Mouse (Mus musculus) layer of hippocampus, adult 2 months (tissue): ENCODE results near the gene Tln2. TPM values are rescaled to one million over a fixed set of nuclear protein-coding genes. Genes with fewer than 3 reads are reported as not detected.

Experiments
- DNase-seq, 2 experiments: peaks; one replicate each; pipeline ENCODE4 v3.0.0; 2022; ENCODE audit warnings: low spot score in 2 of 2
- H3K27ac ChIP-seq: fragments of 200-600 bp; 2 replicates; pipeline ENCODE4 v1.8.1; 2022
- H3K4me3 ChIP-seq: fragments of 200-600 bp; 2 replicates; pipeline ENCODE4 v1.8.1; 2022; ENCODE audit warnings: mild to moderate bottlenecking
- CTCF ChIP-seq: fragments of 200-600 bp; conservative IDR thresholded peaks from 2 replicates; pipeline ENCODE4 v1.8.1; 2022; ENCODE audit warnings: antibody characterized with exemption, mild to moderate bottlenecking, moderate library complexity
- total RNA-seq, 2 experiments: library from RNA; stranded (reverse); gene quantifications; 2 replicates each; pipeline ENCODE4 v1.2.3; 2021

Gene Tln2
- total RNA-seq, 2 experiments from 2014 or later = 95.2 to 101 TPM

DNA sequence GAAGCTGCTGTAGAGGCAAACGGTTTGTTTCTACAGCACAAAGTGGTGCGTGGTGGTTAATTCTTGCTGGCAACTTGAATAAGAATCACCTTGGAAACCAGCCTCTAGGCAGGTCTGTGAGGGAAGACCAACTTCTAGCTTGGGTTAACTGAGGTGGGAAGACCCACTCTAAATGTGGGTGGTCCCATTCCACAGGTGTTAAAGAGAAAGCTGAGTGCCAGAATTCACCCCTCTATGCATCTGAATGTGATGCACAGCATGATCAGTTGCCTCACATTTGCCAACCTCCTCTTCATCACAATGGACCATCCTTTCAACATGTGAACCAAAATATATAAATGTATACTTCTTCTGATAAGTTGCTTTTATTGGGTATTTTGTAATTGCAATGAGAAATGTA lies 197.4 kb downstream of the Tln2 start:
- no peak overlapping the region for H3K27ac ChIP-seq

DNA sequence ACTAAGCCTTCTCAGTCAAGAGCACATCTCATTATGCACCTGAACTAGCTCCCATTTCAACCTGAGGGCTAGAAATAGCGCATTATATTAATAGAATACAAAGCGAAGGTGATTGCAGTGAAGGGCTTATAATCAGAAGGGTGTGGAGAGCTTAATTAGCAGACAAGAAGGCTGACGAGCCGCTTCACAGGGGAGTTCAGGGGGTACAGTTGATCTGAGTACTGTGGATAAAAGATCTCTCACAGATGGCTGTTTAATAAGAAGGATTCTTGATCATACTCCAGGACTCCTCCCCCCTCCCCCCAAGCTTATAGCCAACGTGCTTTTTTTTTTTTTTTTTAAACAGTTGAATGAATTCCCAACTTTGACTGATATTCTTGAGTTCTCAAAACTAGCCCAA lies 198.0 kb downstream of the Tln2 start:
- no peak for TF ChIP-seq CTCF
- Histone ChIP-seq H3K4me3 (no peak overlapping the region), H3K27ac (no peak overlapping the region)
- DNase-seq = no peak

More for the DNA sequence above, 197.4 kb downstream of the Tln2 start:
- no peak for DNase-seq
- no peak for TF ChIP-seq CTCF
- no peak overlapping the region for H3K4me3 ChIP-seq

DNA sequence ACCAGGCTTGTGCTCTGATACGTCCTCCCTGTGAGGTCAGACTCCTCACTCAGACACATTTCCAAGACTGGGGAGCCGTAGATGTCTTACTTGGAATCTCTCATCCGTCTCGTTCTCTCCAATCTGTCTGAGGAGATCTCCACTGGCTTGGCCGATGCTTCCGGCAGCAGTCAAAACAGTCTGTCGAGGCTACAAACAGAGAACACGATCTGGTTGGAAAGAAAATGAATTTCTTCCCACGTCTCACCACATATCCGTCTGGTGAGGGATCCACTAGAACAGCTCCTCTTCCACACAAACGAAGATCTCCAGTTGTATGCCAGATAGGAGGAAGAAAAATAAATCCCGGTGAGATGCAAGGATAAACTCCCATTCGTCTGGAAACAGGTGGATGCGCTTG lies 205.1 kb downstream of the Tln2 start:
- Histone ChIP-seq H3K27ac (no peak overlapping the region), H3K4me3 (no peak overlapping the region)
- no peak for TF ChIP-seq CTCF
- peak; percentile 20 to 46 for DNase-seq

DNA sequence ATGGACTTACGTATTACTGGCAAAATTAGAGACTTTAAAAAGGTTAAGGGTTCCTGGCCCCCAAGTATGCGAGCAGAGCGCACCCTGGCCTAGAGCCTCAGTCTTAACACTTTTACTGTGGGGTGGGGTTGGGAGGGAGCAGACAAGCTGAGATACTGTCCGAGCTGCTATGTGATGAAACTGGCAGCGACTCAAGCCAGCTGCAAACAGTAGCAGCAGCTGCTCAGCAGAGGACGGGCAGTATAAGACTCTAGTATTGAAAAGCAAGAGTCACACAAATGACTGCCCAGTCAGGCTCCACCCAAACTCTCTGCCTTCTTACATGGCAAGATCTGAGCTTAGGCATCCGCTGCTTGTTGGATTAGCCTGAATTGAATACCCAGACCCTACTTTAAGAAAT lies 206.1 kb downstream of the Tln2 start:
- Histone ChIP-seq H3K27ac (no peak overlapping the region), H3K4me3 (no peak overlapping the region)
- TF ChIP-seq CTCF = no peak
- DNase-seq = no peak

DNA sequence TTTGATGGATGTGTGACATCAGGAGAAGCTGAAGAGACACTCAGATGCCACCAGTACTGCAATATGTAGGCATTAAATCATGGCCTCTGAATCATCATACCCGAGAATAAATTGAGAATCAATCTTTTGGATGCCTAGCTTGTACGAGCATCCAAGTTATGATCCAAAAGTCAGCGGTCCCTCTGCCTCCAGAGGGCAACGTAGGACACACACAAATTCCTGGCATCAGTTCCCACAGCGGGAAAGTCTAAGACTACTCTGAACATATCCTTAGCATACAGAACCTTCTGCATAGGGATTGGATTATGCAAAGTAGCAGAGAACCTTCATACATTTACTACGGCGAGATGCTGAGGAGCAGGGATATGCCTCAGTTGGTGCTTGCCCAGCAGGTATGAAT lies 210.5 kb downstream of the Tln2 start:
- peak; percentile 40 for TF ChIP-seq CTCF
- Histone ChIP-seq H3K27ac (no peak overlapping the region), H3K4me3 (no peak overlapping the region)
- no peak for DNase-seq

DNA sequence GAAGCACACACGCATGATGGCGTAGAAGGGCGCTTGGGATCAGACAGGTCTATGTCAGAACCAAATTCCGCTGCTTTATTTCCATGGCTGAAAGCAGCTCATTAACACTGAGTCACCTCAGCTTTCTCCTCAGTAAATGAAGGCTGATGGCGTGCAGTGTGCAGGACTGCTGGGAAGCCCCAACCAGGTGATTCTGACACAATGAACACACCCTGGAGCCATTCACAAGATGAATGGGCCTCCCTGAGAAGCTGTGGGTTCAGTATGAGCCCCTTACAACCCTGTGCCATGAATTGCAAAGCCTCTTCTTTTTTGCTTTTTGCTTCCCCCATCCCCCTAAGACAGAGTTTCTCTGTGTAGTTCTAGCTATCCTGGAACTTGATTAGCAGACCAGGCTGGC lies 212.3 kb downstream of the Tln2 start:
- Histone ChIP-seq H3K4me3 (no peak overlapping the region), H3K27ac (no peak overlapping the region)
- TF ChIP-seq CTCF = no peak
- DNase-seq = no peak

DNA sequence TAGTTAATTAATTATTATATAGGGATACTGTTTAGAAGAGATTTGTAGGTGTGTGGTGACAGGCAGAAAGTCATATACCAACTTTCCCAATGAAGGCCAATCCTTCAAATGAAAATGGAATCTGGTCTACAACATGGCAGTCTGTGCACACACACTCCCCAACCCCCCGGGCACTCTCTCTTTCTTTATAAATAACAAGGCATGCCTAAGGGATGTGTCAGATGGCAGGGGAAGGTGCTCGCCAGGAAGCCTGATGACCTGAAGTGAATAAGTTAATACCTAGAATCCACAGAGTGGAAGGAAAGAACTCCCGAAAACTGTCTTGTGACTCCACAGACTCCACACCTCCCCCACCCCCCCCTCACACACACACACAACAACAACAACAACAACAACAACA lies 228.2 kb downstream of the Tln2 start:
- TF ChIP-seq CTCF = no peak
- no peak overlapping the region for H3K4me3 ChIP-seq
- DNase-seq = no peak
- no peak overlapping the region for H3K27ac ChIP-seq

DNA sequence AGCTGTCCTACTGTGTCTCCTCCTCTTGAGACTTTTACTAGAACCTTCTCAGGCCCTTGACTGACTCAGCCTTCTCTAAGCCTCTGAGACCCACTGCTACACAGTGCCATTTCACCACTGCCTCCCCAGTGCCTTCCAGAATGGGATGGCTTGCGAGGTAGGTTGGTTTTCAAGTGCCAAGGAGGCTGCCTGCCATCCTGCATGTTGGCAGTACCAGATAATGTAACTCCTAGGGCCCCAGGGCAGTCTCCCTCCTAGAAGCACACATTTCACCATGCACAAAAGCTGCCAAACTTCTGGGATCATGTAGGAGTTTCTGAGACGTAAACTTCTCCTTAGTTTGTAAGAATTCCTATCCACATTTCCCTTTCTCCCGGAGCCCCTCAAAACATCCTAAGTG lies 231.1 kb downstream of the Tln2 start:
- H3K4me3 ChIP-seq = no peak overlapping the region
- TF ChIP-seq CTCF = no peak
- no peak overlapping the region for H3K27ac ChIP-seq
- DNase-seq = no peak

DNA sequence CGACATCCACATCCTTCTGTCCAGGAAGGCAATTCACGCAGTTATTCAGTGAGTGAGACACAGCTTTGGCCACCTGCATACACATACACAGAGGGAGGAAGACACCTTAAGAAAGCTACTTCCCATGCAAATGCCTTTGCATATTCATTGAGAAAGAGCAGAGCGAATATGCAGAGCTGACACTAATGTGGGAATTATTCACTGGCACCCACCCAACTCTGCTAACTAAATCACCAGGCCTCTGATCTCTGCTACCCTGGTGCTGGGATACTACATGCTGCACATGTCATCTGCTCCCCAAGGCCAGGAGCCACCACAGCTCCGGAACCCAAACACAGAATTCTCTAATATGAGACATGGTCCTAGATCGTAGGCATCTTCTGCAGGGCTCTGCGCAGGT lies 237.6 kb downstream of the Tln2 start:
- no peak overlapping the region for H3K4me3 ChIP-seq
- no peak for DNase-seq
- no peak overlapping the region for H3K27ac ChIP-seq
- no peak for TF ChIP-seq CTCF

DNA sequence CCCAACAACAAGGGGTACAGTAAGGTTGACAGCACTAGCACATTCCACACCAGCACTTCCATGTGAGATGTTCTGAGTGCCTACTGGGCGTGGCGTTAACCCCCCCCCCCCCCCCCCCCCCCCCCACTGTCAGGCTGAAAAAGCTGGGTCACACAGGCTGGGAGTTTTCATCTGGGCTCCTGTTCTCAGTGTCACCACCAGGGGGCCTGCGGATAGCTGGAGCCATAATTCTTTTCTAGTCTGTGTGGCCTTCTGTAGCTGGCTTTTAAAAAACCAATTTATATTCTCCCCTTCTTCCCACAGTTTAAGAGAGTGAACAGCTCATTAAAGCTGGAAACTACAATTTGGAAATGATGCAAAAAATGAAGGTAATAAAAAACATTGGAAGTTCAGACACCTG lies 244.1 kb downstream of the Tln2 start:
- peak; percentile 80 for TF ChIP-seq CTCF
- Histone ChIP-seq H3K27ac (no peak overlapping the region), H3K4me3 (no peak overlapping the region)
- DNase-seq = peak in 1 of 2 experiments; percentile 60

DNA sequence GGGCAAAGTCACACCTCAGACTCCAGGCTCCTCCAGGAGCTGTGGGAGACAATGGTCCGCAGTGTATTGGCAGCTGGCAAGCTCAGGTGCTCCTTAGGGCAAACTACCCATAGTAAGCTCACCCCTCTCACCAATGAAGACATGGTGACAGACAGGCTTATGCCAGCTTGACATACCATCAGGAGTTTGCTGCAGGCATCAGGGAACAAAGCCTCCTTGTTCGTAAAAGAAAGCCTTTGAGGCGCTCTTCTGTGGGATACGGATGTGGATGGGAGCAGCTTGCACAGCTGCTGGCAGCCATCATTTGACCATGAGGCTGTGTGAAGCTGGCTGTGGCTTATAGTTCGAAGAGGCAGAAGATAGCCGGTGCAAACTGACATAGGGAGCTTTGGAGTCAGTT lies 254.5 kb downstream of the Tln2 start:
- TF ChIP-seq CTCF = no peak
- Histone ChIP-seq H3K4me3 (no peak overlapping the region), H3K27ac (no peak overlapping the region)
- no peak for DNase-seq

DNA sequence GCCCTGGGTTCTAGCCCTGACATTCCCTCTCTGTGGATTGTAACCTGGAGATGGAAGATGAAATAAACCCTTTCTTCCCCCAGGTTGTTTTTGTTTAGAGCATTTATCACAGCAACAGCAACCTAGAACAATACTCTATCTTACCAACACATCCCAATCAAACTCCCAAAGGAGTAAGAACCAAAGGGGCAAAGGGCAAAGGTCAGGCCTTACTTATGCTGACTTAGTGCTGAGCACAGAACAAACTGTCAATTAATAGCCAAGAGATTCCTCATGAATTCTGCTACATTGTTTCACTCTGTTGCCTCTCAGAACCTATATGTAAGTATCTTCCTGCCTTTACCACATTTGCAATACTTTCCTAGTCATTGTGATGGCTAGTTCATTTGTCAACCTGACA lies 255.5 kb downstream of the Tln2 start:
- no peak overlapping the region for H3K27ac ChIP-seq
- DNase-seq = no peak
- TF ChIP-seq CTCF = no peak
- no peak overlapping the region for H3K4me3 ChIP-seq

DNA sequence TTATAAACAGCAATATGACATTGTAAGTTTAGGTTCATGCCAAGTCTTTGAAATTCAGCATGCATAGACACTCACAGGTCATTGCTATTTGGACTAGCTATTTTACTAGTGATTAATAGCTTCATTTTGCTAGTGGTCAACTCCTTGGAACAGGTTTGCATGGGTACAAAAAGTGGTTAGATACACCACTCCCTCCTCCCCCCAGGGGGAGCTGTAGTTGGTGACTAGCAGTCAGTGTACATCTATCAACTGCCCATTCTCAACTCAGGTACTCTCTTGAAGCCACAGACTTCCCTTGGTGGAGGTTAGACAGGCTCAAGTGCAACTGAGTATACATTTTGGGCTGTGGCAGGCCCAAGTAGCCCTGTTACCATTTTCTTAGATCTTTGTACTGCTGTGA lies 256.5 kb downstream of the Tln2 start:
- Histone ChIP-seq H3K4me3 (no peak overlapping the region), H3K27ac (peak overlapping the region; percentile 36; the same call in 1 of the 2 replicates)
- peak; percentile 55 for TF ChIP-seq CTCF
- DNase-seq = no peak

DNA sequence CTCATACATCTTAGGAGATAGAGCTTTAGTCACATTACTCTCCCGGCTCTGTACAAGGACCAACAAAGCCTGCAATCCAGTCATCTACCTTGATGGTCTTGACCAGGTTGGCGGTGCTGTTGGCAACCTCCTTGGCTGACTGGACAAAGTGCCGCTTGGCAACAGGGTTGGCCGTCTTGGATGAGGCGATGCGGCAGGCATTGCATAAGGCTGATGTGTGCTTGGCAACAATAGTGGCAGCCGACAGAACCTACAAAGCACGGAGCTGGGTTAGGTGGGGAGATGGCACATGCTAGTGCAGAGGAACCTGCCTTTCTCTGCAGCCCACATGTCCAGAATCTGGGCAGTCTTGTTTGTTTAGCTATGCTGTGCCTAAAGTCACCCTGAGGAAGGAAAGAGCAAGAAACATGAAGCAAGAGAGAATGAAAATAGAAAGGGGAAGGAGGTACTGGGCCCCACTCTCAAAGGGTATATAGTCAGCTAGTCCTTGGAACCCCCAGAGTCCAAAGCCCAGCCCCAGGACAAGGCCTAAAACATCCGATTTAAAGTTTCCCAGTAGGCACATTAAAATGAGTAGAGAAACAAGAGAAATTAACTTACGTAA lies 257.0 kb downstream of the Tln2 start:
- Histone ChIP-seq H3K4me3 (no peak overlapping the region), H3K27ac (peak overlapping the region; percentile 64; the same call in 1 of the 2 replicates)
- DNase-seq = no peak
- no peak for TF ChIP-seq CTCF

DNA sequence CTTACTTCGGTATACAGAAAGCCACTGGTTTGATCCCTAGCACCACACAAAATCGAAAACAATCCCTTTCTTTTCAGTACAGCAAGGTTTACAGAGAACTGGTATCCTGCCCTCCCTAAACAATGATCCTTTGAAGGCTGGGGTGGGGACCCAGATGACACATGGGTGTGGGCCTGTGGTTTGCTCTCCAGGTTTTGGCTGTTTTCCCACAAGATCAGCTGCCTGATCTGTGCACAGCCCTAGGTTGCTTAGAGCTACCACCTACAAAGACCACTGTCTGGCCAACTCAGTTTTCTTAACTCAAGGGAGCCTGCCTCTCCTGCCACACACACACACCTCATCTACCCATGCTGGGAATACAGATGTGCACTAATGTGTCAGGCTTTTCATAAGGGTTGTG lies 257.9 kb downstream of the Tln2 start:
- H3K27ac ChIP-seq = peak overlapping the region; percentile 64; the same call in 1 of the 2 replicates
- TF ChIP-seq CTCF = no peak
- DNase-seq = no peak
- no peak overlapping the region for H3K4me3 ChIP-seq
